Mouse (Mus musculus) lung, adult 2 months (tissue): ENCODE measurements around the gene Banp. TPM values are rescaled to one million over a fixed set of nuclear protein-coding genes. Genes with fewer than 3 reads are reported as not detected.

Experiments
- DNase-seq: peaks from one replicate; pipeline ENCODE4 v3.0.0; 2022
- H3K4me1 ChIP-seq: fragments of 200-500 bp; 2 replicates; pipeline ENCODE4 v1.6.1; 2011; ENCODE audit warnings: low read length; ENCODE audit not compliant: control insufficient read depth, insufficient read depth
- H3K4me3 ChIP-seq: fragments of 200-500 bp; replicated peaks from 2 replicates; pipeline ENCODE3; 2011; ENCODE audit warnings: low read depth, mild to moderate bottlenecking, control low read depth, low read length; ENCODE audit errors: extremely low read depth
- CTCF ChIP-seq: fragments of 200-500 bp; IDR thresholded peaks from 2 replicates; pipeline ENCODE4 v1.5.1; 2011; ENCODE audit warnings: mild to moderate bottlenecking, low read length, control low read depth; ENCODE audit not compliant: insufficient read depth
- POLR2A ChIP-seq: fragments of 200-500 bp; IDR thresholded peaks from 2 replicates; pipeline ENCODE4 v1.6.1; 2011; ENCODE audit warnings: low read depth, mild to moderate bottlenecking, control low read depth, low read length, borderline replicate concordance; ENCODE audit errors: extremely low read depth
- WGBS: fragments of 180-500 bp; shearing (Covaris S2); methylation state at CpG from one replicate; pipeline ENCODE4 v1.1.7; 2018; 5-methylcytosine and 5-hydroxymethylcytosine counted together
- polyA plus RNA-seq: library from polyadenylated mRNA; depleted of rRNA; stranded (reverse); fragments of >200 nt; gene quantifications from 2 replicates; pipeline ENCODE4 v1.2.3, GENCODE M21; 2012

Gene Banp
- polyA plus RNA-seq, 1 experiment = 57.8 TPM

DNA sequence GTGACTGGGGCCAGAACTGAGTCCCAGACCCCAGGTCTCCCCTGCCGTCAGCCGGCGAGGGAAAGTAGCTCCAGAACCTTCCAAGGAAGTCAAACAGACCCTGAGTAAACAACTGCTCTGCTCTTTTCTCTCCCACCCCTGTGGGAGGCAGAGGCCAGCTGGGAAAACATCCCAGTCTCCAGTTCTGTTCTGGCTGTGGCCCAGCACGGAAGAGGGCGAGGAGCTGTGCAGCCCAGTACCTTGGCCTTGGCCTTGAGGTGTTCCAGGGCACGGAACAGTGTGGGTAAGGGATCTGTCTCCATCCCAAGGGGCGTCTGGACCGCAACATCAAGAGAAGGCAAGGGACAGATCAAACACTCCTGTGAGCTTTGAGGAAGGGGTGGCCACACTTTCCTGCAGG, 27.4 kb upstream of the Banp start:
- peak; percentile 48 for DNase-seq
- peaks cover 6% of the 10 kb centered on the region for H3K4me1 ChIP-seq
- WGBS = 19% methylated on average over 8 of the region's 8 CpGs

DNA sequence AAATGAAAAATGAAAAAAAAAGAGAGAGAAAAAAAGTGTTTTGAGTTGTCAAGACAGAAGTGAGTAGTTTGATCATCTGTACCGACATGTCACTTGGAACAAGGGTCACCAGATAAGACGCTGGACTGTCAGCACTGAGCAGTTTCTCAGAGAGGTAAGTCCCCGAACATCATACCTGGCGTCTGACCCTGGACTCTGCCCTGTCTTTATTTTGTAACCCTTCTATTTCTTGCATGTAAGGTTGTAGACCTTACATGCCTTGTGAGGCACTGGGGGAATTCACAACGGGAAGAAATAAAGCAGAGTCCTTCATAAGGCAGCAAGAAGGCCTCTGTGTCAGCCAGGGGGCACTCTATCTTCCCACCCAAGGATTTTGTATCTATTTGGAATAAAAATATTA, 24.9 kb upstream of the Banp start:
- TF ChIP-seq POLR2A (no peak), CTCF (no peak)
- no peak for DNase-seq
- WGBS = 77% methylated on average over 5 of the region's 5 CpGs
- Histone ChIP-seq H3K4me1 (peaks cover 6% of the 10 kb centered on the region), H3K4me3 (no peak overlapping the region)

More for the DNA sequence above, 27.4 kb upstream of the Banp start:
- TF ChIP-seq CTCF (no peak), POLR2A (no peak)
- no peak overlapping the region for H3K4me3 ChIP-seq

DNA sequence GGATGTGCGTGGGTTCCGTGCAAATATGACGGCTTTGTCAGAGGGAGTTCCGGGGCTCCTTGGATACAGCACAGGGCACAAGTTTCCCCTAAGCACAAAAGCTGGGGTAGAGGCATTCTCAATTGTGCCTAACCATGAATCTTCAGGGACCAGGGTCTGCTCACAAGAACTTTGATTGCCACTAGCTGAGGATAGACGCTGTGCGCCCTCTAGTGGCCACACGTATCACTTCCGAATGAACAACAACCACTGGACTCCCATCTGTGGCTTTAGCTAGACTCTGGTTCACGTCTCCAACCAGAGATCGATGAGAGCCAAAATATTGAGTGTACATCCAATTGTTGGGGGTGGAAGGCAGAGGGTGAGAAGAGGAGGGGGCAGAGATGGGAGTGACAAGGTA, 23.9 kb upstream of the Banp start:
- DNase-seq = peak; percentile 68
- Histone ChIP-seq H3K4me1 (peaks cover 6% of the 10 kb centered on the region), H3K4me3 (no peak overlapping the region)
- TF ChIP-seq POLR2A = no peak
- peak; percentile 88 for TF ChIP-seq CTCF
- WGBS = 27% methylated on average over 10 of the region's 10 CpGs

DNA sequence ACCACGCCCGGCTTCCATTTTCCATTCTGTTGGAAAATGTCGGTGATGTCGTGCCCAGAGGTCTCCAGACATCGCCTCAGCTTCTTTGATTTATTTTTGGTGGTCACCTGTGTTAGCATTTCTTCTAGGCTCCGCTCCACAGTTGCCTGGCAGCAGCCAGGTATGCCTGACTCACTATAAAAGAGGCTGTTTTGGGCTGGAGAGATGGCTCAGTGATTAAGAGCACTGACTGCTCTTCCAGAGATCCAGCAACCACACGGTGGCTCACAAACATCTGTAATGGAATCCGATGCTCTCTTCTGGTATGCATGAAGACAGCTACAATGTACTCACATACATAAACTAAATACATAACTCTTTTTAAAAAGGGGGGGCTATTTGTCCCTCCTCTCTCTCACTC, 23.3 kb upstream of the Banp start:
- no peak overlapping the region for H3K4me3 ChIP-seq
- 56% methylated on average over 8 of the region's 8 CpGs for WGBS
- peaks cover 6% of the 10 kb centered on the region for H3K4me1 ChIP-seq
- DNase-seq = no peak
- TF ChIP-seq POLR2A (no peak), CTCF (no peak)

DNA sequence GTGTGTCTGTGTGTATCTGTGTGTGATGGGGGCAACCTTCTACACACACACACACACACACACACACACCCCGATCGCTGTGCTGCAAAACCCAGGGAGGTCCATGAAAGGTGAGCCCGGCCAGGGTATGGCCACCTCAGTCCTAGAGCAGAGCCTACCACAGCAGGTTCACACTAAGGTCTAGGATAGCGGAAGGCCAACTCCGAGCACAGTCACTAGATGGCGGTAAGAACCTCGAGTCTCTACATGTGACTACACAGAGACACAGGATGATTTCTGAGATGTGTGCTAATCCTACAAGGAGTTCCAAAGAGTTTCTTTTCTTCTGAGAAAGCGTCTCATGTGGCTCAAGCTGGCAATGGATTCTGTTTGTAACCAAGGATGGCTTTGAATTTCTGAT, 22.2 kb upstream of the Banp start:
- TF ChIP-seq CTCF (peak; percentile 59), POLR2A (no peak)
- no peak overlapping the region for H3K4me3 ChIP-seq
- H3K4me1 ChIP-seq = peaks cover under 1% of the 10 kb centered on the region
- 32% methylated on average over 8 of the region's 8 CpGs for WGBS
- peak; percentile 37 for DNase-seq

DNA sequence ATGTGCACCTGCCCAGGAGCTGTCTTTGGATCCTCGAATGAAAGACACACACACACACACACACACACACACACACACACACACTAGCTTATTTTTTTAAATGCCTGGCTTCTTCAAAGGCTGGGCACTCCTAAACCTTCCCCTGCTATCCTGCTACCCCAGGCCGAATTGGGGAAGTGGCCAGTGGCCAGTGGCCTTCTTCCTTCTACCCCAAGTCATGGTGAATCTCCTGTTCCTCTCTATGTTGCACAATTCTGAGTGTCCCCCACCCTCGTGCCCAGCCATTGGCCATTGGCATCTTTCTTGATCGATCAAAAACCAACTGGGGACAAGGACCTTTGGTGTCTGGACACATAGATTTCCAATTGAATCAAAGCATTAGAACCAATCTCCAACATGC, 19.5 kb upstream of the Banp start:
- whole genome bisulfite sequencing = 83% methylated on average over 4 of the region's 4 CpGs
- no peak for DNase-seq
- H3K4me1 ChIP-seq = no peaks in the 10 kb centered on the region
- no peak overlapping the region for H3K4me3 ChIP-seq
- TF ChIP-seq POLR2A (no peak), CTCF (no peak)

DNA sequence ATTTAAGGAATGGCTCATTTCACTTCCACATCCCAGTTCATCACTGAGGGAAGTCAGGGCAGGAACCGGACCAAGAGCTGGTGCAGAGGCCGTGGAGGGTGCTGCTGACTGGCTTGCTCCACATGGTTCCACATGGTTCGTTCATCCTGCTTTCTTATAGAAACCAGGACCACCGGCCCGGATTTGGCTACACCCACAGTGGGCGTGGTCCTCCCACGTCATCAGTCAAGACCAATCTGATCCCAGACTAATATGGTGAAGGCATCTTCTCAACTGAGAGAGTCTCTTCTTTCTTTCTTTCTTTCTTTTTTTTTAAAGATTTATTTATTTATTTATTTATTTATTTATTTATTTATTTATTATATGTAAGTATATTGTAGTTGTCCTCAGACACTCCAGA, 18.0 kb upstream of the Banp start:
- no peak for DNase-seq
- WGBS = 82% methylated on average over 7 of the region's 7 CpGs
- Histone ChIP-seq H3K4me1 (no peaks in the 10 kb centered on the region), H3K4me3 (no peak overlapping the region)
- TF ChIP-seq CTCF (no peak), POLR2A (no peak)

DNA sequence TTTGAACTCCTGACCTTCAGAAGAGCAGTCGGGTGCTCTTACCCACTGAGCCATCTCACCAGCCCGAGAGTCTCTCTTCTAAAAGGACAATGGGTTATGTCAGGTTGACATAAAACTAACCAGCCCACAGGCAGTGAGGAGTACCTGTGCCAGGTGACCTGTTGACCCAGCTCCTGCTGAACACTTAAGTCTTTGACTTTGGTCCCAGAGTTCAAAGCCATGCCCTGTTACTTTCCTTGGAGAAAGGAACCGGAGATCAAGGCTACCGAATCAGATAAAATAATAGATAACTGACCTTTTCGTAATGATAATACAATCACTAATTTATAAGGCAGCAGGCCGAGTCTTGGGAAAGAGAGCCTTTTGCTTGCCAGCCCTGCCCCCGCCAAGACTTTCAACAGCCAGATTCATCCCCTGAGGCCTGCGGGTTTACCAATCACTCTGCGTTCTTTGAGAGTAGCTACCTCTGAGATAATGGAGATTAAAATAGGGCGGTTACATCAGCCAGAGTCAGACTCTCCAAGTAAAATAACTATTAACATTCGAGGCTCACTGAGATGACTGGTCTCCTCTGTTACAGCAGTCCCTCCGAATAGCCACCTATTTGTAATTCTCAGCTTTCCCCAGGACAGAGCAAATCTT, 17.4 kb upstream of the Banp start:
- Histone ChIP-seq H3K4me1 (no peaks in the 10 kb centered on the region), H3K4me3 (no peak overlapping the region)
- TF ChIP-seq CTCF = no peak
- no peak for TF ChIP-seq POLR2A
- WGBS = 76% methylated on average over 12 of the region's 12 CpGs
- DNase-seq = no peak

DNA sequence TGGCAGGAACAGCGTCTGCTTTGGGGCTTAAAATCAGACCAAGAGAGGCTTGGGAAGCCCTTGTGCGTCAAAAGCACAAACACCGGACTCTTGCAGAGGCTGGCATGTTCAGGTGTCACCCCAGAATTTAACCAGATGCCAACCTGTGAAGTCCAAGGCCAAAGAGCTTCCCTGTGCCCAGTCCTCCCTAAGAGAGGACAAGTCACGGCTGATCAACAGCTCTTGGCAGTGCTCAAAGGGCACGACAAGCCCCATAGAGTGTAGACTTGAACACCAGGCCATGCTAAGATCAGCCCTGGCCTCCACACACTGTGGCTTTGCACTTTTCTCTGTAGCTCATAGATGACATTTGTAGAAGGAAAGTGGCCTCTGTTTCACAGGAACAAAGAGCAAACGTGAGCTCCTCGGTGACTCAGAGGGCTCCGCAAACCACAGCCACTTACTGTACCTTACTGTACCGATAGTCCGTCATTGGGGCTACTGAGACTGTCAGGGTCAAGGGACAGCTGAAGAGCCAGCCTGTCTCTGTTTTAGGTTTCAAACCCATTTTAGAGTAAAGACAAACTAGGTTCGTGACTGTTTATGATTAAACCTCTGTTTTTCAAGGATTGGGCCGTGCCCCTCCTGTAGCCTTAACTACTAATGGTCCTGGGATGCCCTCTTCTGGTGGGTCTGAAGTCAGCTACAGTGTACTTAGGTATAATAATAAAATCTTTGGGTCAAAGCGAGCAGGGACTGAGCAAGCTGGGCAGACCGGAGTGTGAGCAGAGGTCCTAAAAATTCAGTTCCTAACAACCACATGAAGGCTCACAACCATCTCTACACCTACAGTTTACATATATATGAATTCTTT, 16.7 kb upstream of the Banp start:
- H3K4me3 ChIP-seq = no peak overlapping the region
- 80% methylated on average over 14 of the region's 14 CpGs for WGBS
- TF ChIP-seq POLR2A = no peak
- no peak for TF ChIP-seq CTCF
- no peak for DNase-seq
- no peaks in the 10 kb centered on the region for H3K4me1 ChIP-seq

DNA sequence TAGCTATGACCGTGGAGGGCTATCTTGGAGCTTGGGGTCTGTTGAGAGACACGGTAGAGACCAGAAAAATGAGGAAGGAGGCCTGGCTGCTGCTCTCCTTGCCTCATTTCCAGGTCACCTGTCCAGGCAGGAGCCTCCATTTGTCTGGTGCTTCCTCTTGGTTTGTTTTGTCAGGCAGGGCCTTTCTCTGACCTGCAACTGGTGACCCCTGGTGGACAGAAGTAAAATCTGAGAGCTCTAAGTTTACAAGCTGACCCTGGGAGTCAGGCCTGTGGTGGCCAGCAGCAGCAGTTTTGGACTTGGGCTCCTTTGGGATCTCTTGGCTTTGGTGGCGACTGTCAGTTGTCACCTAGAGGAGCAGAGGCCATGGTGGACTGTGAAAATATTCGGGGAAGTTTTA, 15.0 kb upstream of the Banp start:
- peak; percentile 24 for DNase-seq
- TF ChIP-seq CTCF = peak; percentile 34; the same call in 1 of the 2 replicates
- TF ChIP-seq POLR2A = no peak
- no peak overlapping the region for H3K4me3 ChIP-seq

More for the DNA sequence above, 15.0 kb upstream of the Banp start:
- WGBS = 33% methylated on average over 4 of the region's 4 CpGs
- no peaks in the 10 kb centered on the region for H3K4me1 ChIP-seq
